Mouse (Mus musculus) mouse trophoblast stem cell (cell line): ENCODE measurements around the gene Sema4b.

ENCODE experiments used
- in situ Hi-C, 2 experiments: fragments of 300-500 bp; cut with MseI, MboI; formaldehyde crosslinking; loops; 2 replicates in 1 of 2; 3 replicates in 1 of 2; pipeline ENCODE4 v1.15.1; 2025

Gene Sema4b

GRCm38 (mm10) chr7:80186531-80187296, at the start of gene Sema4b:
TSS of gene Sema4b (plus strand) at chr7:80186841.
- in situ Hi-C loops: no loop called here

GRCm38 (mm10) chr7:80138375-80138774, 48.3 kb upstream of the Sema4b start:
- in situ Hi-C loops: no loop called here

GRCm38 (mm10) chr7:80140815-80141214, 45.8 kb upstream of the Sema4b start:
- in situ Hi-C loops: no loop called here

GRCm38 (mm10) chr7:80143331-80144273, 43.0 kb upstream of the Sema4b start:
- in situ Hi-C loops: no loop called here

GRCm38 (mm10) chr7:80144695-80145094, 41.9 kb upstream of the Sema4b start:
- in situ Hi-C loops: no loop called here

- in situ Hi-C loops: no loop called here
Observed at GRCm38 (mm10) chr7:80146077-80146476, 40.6 kb upstream of the Sema4b start.

GRCm38 (mm10) chr7:80149356-80149755, 37.3 kb upstream of the Sema4b start:
- in situ Hi-C loops: no loop called here

- in situ Hi-C loops: no loop called here
Observed at GRCm38 (mm10) chr7:80152152-80152551, 34.5 kb upstream of the Sema4b start.

- in situ Hi-C loops: no loop called here
Observed at GRCm38 (mm10) chr7:80152756-80153155, 33.9 kb upstream of the Sema4b start.

- in situ Hi-C loops: no loop called here
Observed at GRCm38 (mm10) chr7:80154689-80155088, 32.0 kb upstream of the Sema4b start.

- in situ Hi-C loops: no loop called here
Observed at GRCm38 (mm10) chr7:80156711-80157227, 29.9 kb upstream of the Sema4b start.

GRCm38 (mm10) chr7:80158496-80159268, 28.0 kb upstream of the Sema4b start:
- in situ Hi-C loops: no loop called here

- in situ Hi-C loops: loop anchor here in 1 of 2 experiments (5.0 kb wide), 1 partner anchor 52 kb away; no protein-coding TSS in a partner anchor
Observed at GRCm38 (mm10) chr7:80160293-80160944, 26.2 kb upstream of the Sema4b start.

- in situ Hi-C loops: loop anchor here in 1 of 2 experiments (5.0 kb wide), 1 partner anchor 51 kb away; no protein-coding TSS in a partner anchor
Observed at GRCm38 (mm10) chr7:80160945-80161306, 25.7 kb upstream of the Sema4b start.

GRCm38 (mm10) chr7:80165432-80165831, 21.2 kb upstream of the Sema4b start:
- in situ Hi-C loops: no loop called here

- in situ Hi-C loops: no loop called here
Observed at GRCm38 (mm10) chr7:80166740-80167139, 19.9 kb upstream of the Sema4b start.

GRCm38 (mm10) chr7:80169847-80170246, 16.8 kb upstream of the Sema4b start:
- in situ Hi-C loops: no loop called here

GRCm38 (mm10) chr7:80171345-80171744, 15.3 kb upstream of the Sema4b start:
- in situ Hi-C loops: no loop called here

GRCm38 (mm10) chr7:80172069-80172956, 14.3 kb upstream of the Sema4b start:
- in situ Hi-C loops: no loop called here

- in situ Hi-C loops: no loop called here
Observed at GRCm38 (mm10) chr7:80176159-80176558, 10.5 kb upstream of the Sema4b start.
